Mouse (Mus musculus) thymus, adult 18-20 months (tissue): ENCODE measurements around the gene Ttll11.
A peak's percentile ranks its signal among the peaks of the same experiment; 100 is the strongest.

Experiments
- DNase-seq, 2 experiments: peaks; one replicate each; pipeline ENCODE4 v3.0.0; 2022; ENCODE audit warnings: mixed read lengths in 2 of 2

The Ttll11 gene

GRCm38 (mm10) chr2:35851420-35852163 is 128.1 kb downstream of the Ttll11 start:
- DNase-seq: no peak

DNA sequence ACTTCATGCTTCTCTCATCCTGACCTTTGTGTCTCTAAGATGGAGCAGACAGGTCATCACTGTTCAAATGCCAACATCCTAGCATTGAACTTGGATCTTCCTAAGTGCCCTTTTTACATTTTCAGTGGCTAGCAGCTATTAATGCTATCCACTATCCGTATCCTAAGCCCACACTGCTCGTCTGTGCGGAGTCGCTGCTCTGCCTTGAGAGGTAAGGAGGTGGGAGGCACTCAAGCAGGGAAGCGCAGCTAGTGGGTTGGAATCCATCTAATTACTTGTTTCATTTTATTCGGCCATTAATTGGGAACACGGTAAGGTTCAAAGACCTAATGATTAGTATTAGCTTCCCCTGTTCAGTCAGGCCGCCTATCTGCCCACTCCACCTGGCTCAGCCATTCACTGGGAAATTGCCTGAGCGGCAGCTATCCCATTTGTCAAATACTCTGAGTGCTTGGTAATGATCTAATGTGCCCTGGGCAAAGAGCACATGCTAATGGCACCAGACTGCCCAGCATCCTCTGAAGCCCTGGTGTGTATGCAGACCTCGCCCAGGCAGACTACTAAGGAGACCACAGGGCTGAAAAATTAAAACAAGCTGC is 130.0 kb downstream of the Ttll11 start:
- no peak for DNase-seq

GRCm38 (mm10) chr2:35845611-35846504 is 133.9 kb downstream of the Ttll11 start:
- no peak for DNase-seq

- DNase-seq: no peak
Observed at GRCm38 (mm10) chr2:35843896-35844690, 135.6 kb downstream of the Ttll11 start.

- DNase-seq: no peak
Observed at GRCm38 (mm10) chr2:35842780-35843474, 136.8 kb downstream of the Ttll11 start.

GRCm38 (mm10) chr2:35841841-35842420 is 137.8 kb downstream of the Ttll11 start:
- no peak for DNase-seq

- peak; percentile 45 to 62 for DNase-seq
Observed at GRCm38 (mm10) chr2:35840956-35841816, 138.5 kb downstream of the Ttll11 start.

- no peak for DNase-seq
Observed at GRCm38 (mm10) chr2:35838751-35839479, 140.8 kb downstream of the Ttll11 start.

GRCm38 (mm10) chr2:35834198-35834913 is 145.4 kb downstream of the Ttll11 start:
- DNase-seq: no peak

DNA sequence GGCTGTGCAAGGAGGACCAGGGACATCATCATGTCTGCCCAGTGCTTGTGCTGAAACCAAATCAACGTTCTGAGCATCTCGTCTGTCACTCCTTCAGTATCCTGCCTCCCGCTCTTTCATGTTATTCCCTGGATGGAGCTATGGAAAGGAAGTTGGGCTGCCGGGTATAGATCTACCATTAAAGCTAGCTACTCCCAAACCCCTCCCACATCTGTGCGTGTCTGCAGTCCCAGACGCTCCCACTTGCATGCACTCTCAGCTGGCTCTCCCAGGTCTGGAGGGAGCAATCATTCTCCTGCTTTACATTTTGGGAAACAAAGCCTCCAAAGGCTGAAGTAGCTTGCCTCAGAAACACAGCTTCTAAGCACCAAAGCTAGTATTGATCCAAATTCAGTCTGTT is 146.2 kb downstream of the Ttll11 start:
- DNase-seq: no peak

GRCm38 (mm10) chr2:35832742-35833425 is 146.8 kb downstream of the Ttll11 start:
- no peak for DNase-seq

DNA sequence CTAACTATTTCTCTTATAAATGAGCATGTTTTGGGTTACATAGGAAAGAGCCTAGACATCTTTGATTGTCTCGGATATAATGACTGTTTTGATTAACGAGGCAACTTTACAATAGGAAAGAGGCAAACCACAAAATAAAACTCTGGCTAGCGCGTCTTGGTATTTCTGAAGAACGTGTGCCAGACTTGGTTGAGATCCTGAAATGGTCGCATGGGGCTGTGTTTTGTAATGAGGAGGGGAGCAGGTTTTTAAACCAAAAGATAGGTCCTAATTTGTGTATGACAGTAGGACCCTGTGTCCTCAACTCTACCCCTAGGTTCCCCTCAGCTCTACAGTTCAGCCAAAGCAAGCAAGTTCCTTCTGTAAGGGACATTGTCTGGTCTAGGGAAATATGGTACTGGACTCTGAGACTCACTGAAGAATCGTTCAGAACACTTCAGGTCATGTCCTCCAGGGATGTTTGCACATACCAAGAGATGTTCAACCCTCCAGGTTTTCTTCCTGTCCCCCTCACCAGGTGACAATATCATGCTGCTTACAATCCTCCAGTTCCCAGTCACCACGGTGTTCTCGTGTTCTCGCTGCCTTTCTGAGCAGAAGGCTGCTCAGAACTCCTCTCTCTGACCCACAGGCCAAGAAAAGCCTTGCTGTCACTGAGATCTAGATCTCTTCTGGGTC is 147.7 kb downstream of the Ttll11 start:
- no peak for DNase-seq

DNA sequence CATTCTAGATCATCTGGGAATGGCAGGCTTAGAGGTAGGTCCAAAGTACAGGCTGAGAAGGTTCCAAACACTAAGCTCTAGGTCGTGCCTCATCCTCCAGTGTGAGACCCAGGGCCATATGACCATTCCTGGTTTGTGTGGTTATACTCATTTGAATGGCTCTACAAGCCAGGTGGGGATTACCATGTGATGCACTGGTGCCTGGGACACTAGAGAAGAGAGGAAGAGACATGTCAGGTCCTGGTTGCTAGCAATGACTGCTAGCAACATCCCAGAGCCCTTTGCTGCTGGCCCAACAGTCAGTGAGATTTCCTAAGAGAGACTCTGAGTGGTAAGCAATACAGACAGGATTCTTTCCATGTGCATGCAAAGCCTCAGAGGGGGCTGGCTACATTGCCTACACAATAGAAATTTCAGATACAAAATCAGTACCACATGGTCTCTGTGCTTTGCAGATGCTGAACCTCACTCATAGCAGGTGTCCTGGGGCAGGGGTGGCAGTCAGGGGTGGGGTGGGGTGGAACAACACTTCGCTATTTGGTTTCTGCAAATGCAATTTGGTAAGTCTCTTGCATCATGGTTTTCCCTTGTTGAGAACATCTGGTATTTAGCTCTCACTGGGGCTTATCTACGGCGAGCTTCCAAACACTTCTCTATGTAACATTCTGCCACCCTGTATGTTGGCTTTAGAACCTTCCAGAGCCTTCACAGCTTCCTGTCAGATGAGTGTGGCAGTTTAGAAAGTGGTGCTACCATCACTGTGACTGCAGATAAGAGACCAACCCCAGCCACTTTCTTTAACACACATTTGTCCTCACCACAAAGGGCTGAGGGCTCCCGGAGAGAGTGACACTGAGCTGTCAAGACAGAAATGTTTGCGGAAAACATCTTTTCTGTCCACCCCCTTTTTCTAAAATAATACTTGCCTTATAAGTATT is 148.5 kb downstream of the Ttll11 start:
- DNase-seq: peak in 1 of 2 experiments; percentile 44

DNA sequence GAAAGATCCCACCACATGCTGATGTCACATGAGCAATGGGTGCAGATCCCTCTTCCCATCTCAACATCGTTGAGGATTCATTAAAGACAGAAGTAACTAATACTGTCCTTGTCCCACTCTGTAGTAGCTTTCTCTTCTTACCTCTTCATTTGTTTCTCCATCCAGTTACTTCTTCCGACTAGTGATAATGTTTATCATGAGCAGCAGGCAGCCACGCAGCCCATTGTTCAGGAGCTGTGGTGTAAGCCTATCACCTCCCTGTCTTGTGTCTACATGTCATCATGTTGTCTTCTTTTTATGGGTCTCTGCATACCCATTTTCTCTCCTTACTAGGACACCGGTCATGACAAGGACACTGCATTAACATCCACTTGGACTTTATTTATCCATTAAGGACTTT is 150.6 kb downstream of the Ttll11 start:
- no peak for DNase-seq

GRCm38 (mm10) chr2:35827886-35828285 is 151.8 kb downstream of the Ttll11 start:
- no peak for DNase-seq

DNA sequence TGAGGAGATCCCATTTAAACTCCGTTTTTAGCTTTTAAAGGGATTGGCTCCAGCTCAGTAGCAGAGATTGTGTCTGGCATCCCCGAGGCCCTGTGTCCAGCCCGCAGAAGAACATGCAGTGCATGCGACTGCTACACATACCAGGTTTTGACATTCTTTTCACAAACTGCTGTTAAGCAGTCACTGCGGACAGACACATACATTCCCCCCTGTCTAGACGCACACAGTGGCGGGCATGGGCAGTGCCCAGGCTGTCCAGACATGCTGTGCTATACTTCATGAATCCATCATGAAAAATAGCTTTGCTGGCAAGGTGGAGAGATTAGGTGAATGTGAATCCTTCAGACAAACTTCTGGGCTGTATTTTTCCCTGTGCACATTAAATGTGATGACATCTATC is 154.6 kb downstream of the Ttll11 start:
- DNase-seq: no peak

- no peak for DNase-seq
Observed at GRCm38 (mm10) chr2:35823589-35823988, 156.1 kb downstream of the Ttll11 start.
